Comparison of ENCODE assay signal across 14 mouse cellular contexts in the genomic region with DNA sequence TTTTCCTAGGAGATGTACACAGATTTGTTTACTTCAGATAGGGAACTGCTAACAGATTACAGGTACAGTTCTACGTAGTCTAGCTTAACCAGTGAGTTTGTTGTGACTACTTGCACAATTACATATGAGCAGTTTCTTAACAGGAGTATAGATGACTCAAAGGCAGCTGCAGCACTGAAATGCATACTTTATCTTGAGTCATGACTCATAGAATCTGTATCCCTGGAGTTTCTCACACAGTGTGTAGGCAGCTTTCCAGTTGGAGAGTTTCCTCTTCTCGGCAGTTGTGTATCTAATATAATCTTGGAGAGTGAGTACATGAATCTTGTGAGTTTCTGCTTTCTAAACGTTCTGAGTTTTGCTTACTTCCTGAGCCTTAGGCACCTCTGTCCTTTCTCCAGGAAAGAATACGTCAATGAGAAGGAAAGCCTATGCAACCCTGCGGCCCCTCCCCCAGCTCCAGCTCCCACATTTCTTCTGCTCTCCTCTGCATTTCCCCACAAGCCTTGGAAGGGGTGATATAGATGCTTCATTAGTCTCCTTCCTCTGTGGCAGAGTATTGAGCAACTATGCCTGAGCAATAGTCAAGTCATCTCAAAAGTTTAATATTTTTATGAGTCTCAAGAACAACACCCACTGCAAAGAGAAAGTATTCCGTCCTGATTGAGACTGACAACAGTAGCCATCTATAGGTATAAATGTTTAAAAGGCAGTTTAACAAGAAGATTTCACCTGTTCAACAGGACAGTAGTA. TPM values are rescaled to one million over a fixed set of nuclear protein-coding genes. Genes with fewer than 3 reads are reported as not detected.
DNase-seq lines count a peak whose midpoint lies in the region; ATAC-seq lines count a peak whose summit lies in the region.
"Had no signal": no experiment of that assay in that cellular context is flagged by ENCODE, and none has a peak within 500 bp of the region (broad histone marks: within the 10 kb centered on the region; RNA-seq: fewer than 3 reads in every experiment).

No protein-coding gene starts in this region.

- no peak overlapping the region for H3K4me3 ChIP-seq in neural tube, embryonic 15.5 days (replicated peaks)
- H3K4me3 ChIP-seq: erythroblast, embryonic 14.5 days; neural tube, embryonic 12.5 days had no signal

- no peak overlapping the region for H3K27ac ChIP-seq in neural tube, embryonic 15.5 days (replicated peaks)
- H3K27ac ChIP-seq: hindbrain, embryonic 14.5 days; neural tube, embryonic 12.5 days had no signal

- H3K4me2 ChIP-seq in neural tube, embryonic 15.5 days: no peak overlapping the region
- H3K4me2 ChIP-seq: hindbrain, embryonic 14.5 days; neural tube, embryonic 12.5 days had no signal

- intact Hi-C loops in left cerebral cortex, postnatal 4 days (cut with DNase I): loop anchor here (5.0 kb wide), 1 partner anchor 98 kb away; the partner anchor contains the start of gene Steap1
- intact Hi-C loops in heart, postnatal 10 days (cut with DNase I): no loop called here

- ATAC-seq in neural tube, embryonic 15.5 days (ENCODE audit: low FRiP score): no peak

- H3K9ac ChIP-seq in neural tube, embryonic 15.5 days (replicated peaks): no peak overlapping the region
- H3K9ac ChIP-seq: hindbrain, embryonic 14.5 days; neural tube, embryonic 12.5 days had no signal

- H3K36me3 ChIP-seq in neural tube, embryonic 15.5 days: no peaks in the 10 kb centered on the region
- H3K36me3 ChIP-seq: neural tube, embryonic 12.5 days had no signal

- WGBS in neural tube, embryonic 15.5 days: 78% methylated on average over 6 of the region's 6 CpGs

- no peaks in the 10 kb centered on the region for H3K4me1 ChIP-seq in neural tube, embryonic 15.5 days
- H3K4me1 ChIP-seq: neural tube, embryonic 12.5 days had no signal

- H3K27me3 ChIP-seq in neural tube, embryonic 15.5 days (replicated peaks): no peaks in the 10 kb centered on the region
- H3K27me3 ChIP-seq: neural tube, embryonic 12.5 days had no signal

- H3K9me3 ChIP-seq in neural tube, embryonic 15.5 days (replicated peaks): no peaks in the 10 kb centered on the region
- H3K9me3 ChIP-seq: neural tube, embryonic 12.5 days had no signal

- DNase-seq in left cerebral cortex, adult 11 months (ENCODE audit: low spot score): peak; percentile 63
- no peak for DNase-seq in left cerebral cortex, postnatal 4 days
- peak; percentile 20 to 41 for DNase-seq in adrenal gland, postnatal 36 days
- peak; percentile 26 to 29 for DNase-seq in heart, postnatal 10 days
- DNase-seq in right cerebral cortex, postnatal 14 days: peak; percentile 26
- DNase-seq in kidney, adult 11 months: no peak
- DNase-seq in gastrocnemius, adult 8-10 months (ENCODE audit: low spot score in 2 of 2): no peak
- DNase-seq: cerebellum, adult 11-12 months; lung, adult 2 months had no signal

RNA-seq across cellular contexts. Expression of gene Cfap69, which starts 15.0 kb away (rescaled TPM):
- 10 to 100 TPM; 13.8 to 20.1 TPM for total RNA-seq in left cerebral cortex, postnatal 4 days (2021)
- total RNA-seq in adrenal gland, postnatal 36 days (2021): 10 to 100 TPM in 1 of 2 experiments, 1 to 10 TPM in 1; 7.5 to 10.9 TPM
- 1 to 10 TPM; 1.1 to 2.7 TPM for total RNA-seq in heart, postnatal 10 days (2021)
- polyA plus RNA-seq in neural tube, embryonic 15.5 days (2015; fragmentation: Nextera tagmentation; extraction: Ambion mirVana): 8.3 and 8.6 TPM in 2 replicates
- total RNA-seq in gastrocnemius, adult 8-10 months (2022): under 1 TPM in 1 of 4 experiments, not detected in 3; 0.41 TPM
- total RNA-seq: MEL had no signal

RNA-seq across cellular contexts. Expression of gene Steap2, which starts 45.4 kb away (rescaled TPM):
- total RNA-seq in left cerebral cortex, postnatal 4 days (2021): 1 to 10 TPM; 3.3 to 4.1 TPM
- total RNA-seq in adrenal gland, postnatal 36 days (2021): 10 to 100 TPM; 46.3 to 57.0 TPM
- 1 to 10 TPM; 1.3 to 2.0 TPM for total RNA-seq in heart, postnatal 10 days (2021)
- 6.8 and 6.9 TPM in 2 replicates for polyA plus RNA-seq in neural tube, embryonic 15.5 days (2015; fragmentation: Nextera tagmentation; extraction: Ambion mirVana)
- total RNA-seq in gastrocnemius, adult 8-10 months (2022): under 1 TPM; 0.27 to 0.41 (median 0.37) TPM
- total RNA-seq: MEL had no signal

Comparison
In these comparisons a context has a peak if more than half of its experiments do, and no peak if none do; other contexts are left out.
1. DNase-seq: peak in left cerebral cortex, adult 11 months (single experiment), adrenal gland, postnatal 36 days (2 of 2), heart, postnatal 10 days (2 of 2) and right cerebral cortex, postnatal 14 days (single experiment); none in left cerebral cortex, postnatal 4 days (single experiment), kidney, adult 11 months (single experiment) and gastrocnemius, adult 8-10 months (0 of 2).
2. RNA of gene Steap2, which starts 45.4 kb away (total RNA-seq): 46.3 to 57.0 TPM in adrenal gland, postnatal 36 days; 3.3 to 4.1 TPM in left cerebral cortex, postnatal 4 days, 1.3 to 2.0 TPM in heart, postnatal 10 days and 0.27 to 0.41 TPM in gastrocnemius, adult 8-10 months; every median in the first group is over 4 times any median in the second.